Mouse (Mus musculus): ENCODE data around the gene Zfp536. TPM values are rescaled to one million over a fixed set of nuclear protein-coding genes. Genes with fewer than 3 reads are reported as not detected.

Gene Zfp536
- polyA plus RNA-seq (2015; fragmentation: Nextera tagmentation; extraction: Ambion mirVana): 8.1 and 8.2 TPM in 2 replicates

- H3K9me3 ChIP-seq: no peaks in the 10 kb centered on the region
- H3K4me2 ChIP-seq: peak within 1 kb of the TSS; percentile 96
- H3K27ac ChIP-seq: no peak within 1 kb of the TSS
- H3K27me3 ChIP-seq: peaks cover 77% of the 10 kb centered on the region
- WGBS: 2% methylated on average over 27 of the region's 27 CpGs
- ATAC-seq (ENCODE audit: insufficient number of reproducible peaks, low FRiP score, low TSS enrichment, low read depth): no peak
- peak within 1 kb of the TSS; percentile 54 for H3K4me3 ChIP-seq
- H3K4me1 ChIP-seq: peaks cover 44% of the 10 kb centered on the region
- H3K36me3 ChIP-seq: no peaks in the 10 kb centered on the region
- no peak within 1 kb of the TSS for H3K9ac ChIP-seq
Observed at GRCm38 (mm10) chr7:37773312-37773702, at the start of gene Zfp536. Zfp536 (minus strand) TSS chr7:37773641.

GRCm38 (mm10) chr7:37820670-37821301 lies 47.3 kb upstream of the Zfp536 start:
- no peak overlapping the region for H3K9ac ChIP-seq
- H3K9me3 ChIP-seq: no peaks in the 10 kb centered on the region
- no peak overlapping the region for H3K4me3 ChIP-seq
- H3K4me2 ChIP-seq: no peak overlapping the region
- H3K36me3 ChIP-seq: no peaks in the 10 kb centered on the region
- H3K27me3 ChIP-seq: no peaks in the 10 kb centered on the region
- WGBS: 76% methylated on average over 11 of the region's 11 CpGs
- ATAC-seq (ENCODE audit: insufficient number of reproducible peaks, low FRiP score, low TSS enrichment, low read depth): no peak
- no peaks in the 10 kb centered on the region for H3K4me1 ChIP-seq
- H3K27ac ChIP-seq: no peak overlapping the region

- no peak for ATAC-seq (ENCODE audit: insufficient number of reproducible peaks, low FRiP score, low TSS enrichment, low read depth)
- no peaks in the 10 kb centered on the region for H3K27me3 ChIP-seq
- H3K9ac ChIP-seq: no peak overlapping the region
- no peaks in the 10 kb centered on the region for H3K36me3 ChIP-seq
- 83% methylated on average over 8 of the region's 8 CpGs for WGBS
- H3K4me2 ChIP-seq: no peak overlapping the region
- peaks cover 7% of the 10 kb centered on the region; the same call in 1 of the 2 replicates for H3K4me1 ChIP-seq
- H3K27ac ChIP-seq: no peak overlapping the region
- no peak overlapping the region for H3K4me3 ChIP-seq
- H3K9me3 ChIP-seq: no peaks in the 10 kb centered on the region
Observed at GRCm38 (mm10) chr7:37818631-37819340, 45.3 kb upstream of the Zfp536 start.

- WGBS: 91% methylated on average over 7 of the region's 7 CpGs
Observed at GRCm38 (mm10) chr7:37816901-37817300, 43.5 kb upstream of the Zfp536 start.

GRCm38 (mm10) chr7:37814844-37815406 lies 41.5 kb upstream of the Zfp536 start:
- H3K27ac ChIP-seq: no peak overlapping the region
- H3K9me3 ChIP-seq: no peaks in the 10 kb centered on the region
- no peak overlapping the region for H3K9ac ChIP-seq
- no peak overlapping the region for H3K4me2 ChIP-seq
- no peak for ATAC-seq (ENCODE audit: insufficient number of reproducible peaks, low FRiP score, low TSS enrichment, low read depth)
- WGBS: 51% methylated on average over 8 of the region's 8 CpGs
- H3K36me3 ChIP-seq: no peaks in the 10 kb centered on the region
- 0 out of 2 replicates have a peak, but pooled peaks cover 3% of the 10 kb centered on the region for H3K27me3 ChIP-seq
- H3K4me1 ChIP-seq: peaks cover 7% of the 10 kb centered on the region; the same call in 1 of the 2 replicates
- no peak overlapping the region for H3K4me3 ChIP-seq

More at GRCm38 (mm10) chr7:37816901-37817300, 43.5 kb upstream of the Zfp536 start:
- Histone ChIP-seq H3K36me3 (no peaks in the 10 kb centered on the region), H3K27me3 (0 out of 2 replicates have a peak, but pooled peaks cover 3% of the 10 kb centered on the region), H3K27ac (no peak overlapping the region), H3K9ac (no peak overlapping the region), H3K4me3 (no peak overlapping the region), H3K4me2 (no peak overlapping the region), H3K9me3 (no peaks in the 10 kb centered on the region), H3K4me1 (peaks cover 7% of the 10 kb centered on the region; the same call in 1 of the 2 replicates)
- ATAC-seq (ENCODE audit: insufficient number of reproducible peaks, low FRiP score, low TSS enrichment, low read depth): no peak

- no peaks in the 10 kb centered on the region for H3K36me3 ChIP-seq
- H3K27me3 ChIP-seq: 0 out of 2 replicates have a peak, but pooled peaks cover 3% of the 10 kb centered on the region
- H3K27ac ChIP-seq: no peak overlapping the region
- H3K9ac ChIP-seq: no peak overlapping the region
- H3K9me3 ChIP-seq: no peaks in the 10 kb centered on the region
- no peak for ATAC-seq (ENCODE audit: insufficient number of reproducible peaks, low FRiP score, low TSS enrichment, low read depth)
- H3K4me2 ChIP-seq: no peak overlapping the region
- peaks cover 7% of the 10 kb centered on the region; the same call in 1 of the 2 replicates for H3K4me1 ChIP-seq
- WGBS: 68% methylated on average over 10 of the region's 10 CpGs
- H3K4me3 ChIP-seq: no peak overlapping the region
Observed at GRCm38 (mm10) chr7:37813676-37814075, 40.2 kb upstream of the Zfp536 start.

- H3K36me3 ChIP-seq: no peaks in the 10 kb centered on the region
- H3K27ac ChIP-seq: no peak overlapping the region
- WGBS: 91% methylated on average over 5 of the region's 5 CpGs
- H3K4me2 ChIP-seq: no peak overlapping the region
- no peak overlapping the region for H3K4me3 ChIP-seq
- H3K27me3 ChIP-seq: 0 out of 2 replicates have a peak, but pooled peaks cover 3% of the 10 kb centered on the region
- no peaks in the 10 kb centered on the region for H3K9me3 ChIP-seq
- ATAC-seq (ENCODE audit: insufficient number of reproducible peaks, low FRiP score, low TSS enrichment, low read depth): no peak
- H3K9ac ChIP-seq: no peak overlapping the region
- peaks cover 2% of the 10 kb centered on the region; the same call in 1 of the 2 replicates for H3K4me1 ChIP-seq
Observed at GRCm38 (mm10) chr7:37809908-37810307, 36.5 kb upstream of the Zfp536 start.

GRCm38 (mm10) chr7:37809001-37809400 lies 35.6 kb upstream of the Zfp536 start:
- Histone ChIP-seq H3K27me3 (0 out of 2 replicates have a peak, but pooled peaks cover 3% of the 10 kb centered on the region), H3K4me2 (no peak overlapping the region), H3K4me1 (no peaks in the 10 kb centered on the region), H3K27ac (no peak overlapping the region), H3K36me3 (no peaks in the 10 kb centered on the region), H3K4me3 (no peak overlapping the region), H3K9me3 (no peaks in the 10 kb centered on the region), H3K9ac (no peak overlapping the region)
- WGBS: 88% methylated on average over 4 of the region's 4 CpGs
- no peak for ATAC-seq (ENCODE audit: insufficient number of reproducible peaks, low FRiP score, low TSS enrichment, low read depth)

- 35% methylated on average over 3 of the region's 3 CpGs for WGBS
- ATAC-seq (ENCODE audit: insufficient number of reproducible peaks, low FRiP score, low TSS enrichment, low read depth): no peak
- H3K27me3 ChIP-seq: no peaks in the 10 kb centered on the region
- H3K9ac ChIP-seq: no peak overlapping the region
- H3K4me2 ChIP-seq: no peak overlapping the region
- no peak overlapping the region for H3K27ac ChIP-seq
- H3K4me3 ChIP-seq: no peak overlapping the region
- no peaks in the 10 kb centered on the region for H3K36me3 ChIP-seq
- H3K4me1 ChIP-seq: no peaks in the 10 kb centered on the region
- H3K9me3 ChIP-seq: no peaks in the 10 kb centered on the region
Observed at GRCm38 (mm10) chr7:37801160-37801559, 27.7 kb upstream of the Zfp536 start.

- peaks cover 9% of the 10 kb centered on the region for H3K4me1 ChIP-seq
- 57% methylated on average over 4 of the region's 4 CpGs for WGBS
- no peaks in the 10 kb centered on the region for H3K9me3 ChIP-seq
- no peak overlapping the region for H3K27ac ChIP-seq
- no peaks in the 10 kb centered on the region for H3K36me3 ChIP-seq
- H3K9ac ChIP-seq: no peak overlapping the region
- no peak overlapping the region for H3K4me3 ChIP-seq
- H3K4me2 ChIP-seq: no peak overlapping the region
- no peak for ATAC-seq (ENCODE audit: insufficient number of reproducible peaks, low FRiP score, low TSS enrichment, low read depth)
- H3K27me3 ChIP-seq: no peaks in the 10 kb centered on the region
Observed at GRCm38 (mm10) chr7:37788721-37789120, 15.3 kb upstream of the Zfp536 start.

- ATAC-seq (ENCODE audit: insufficient number of reproducible peaks, low FRiP score, low TSS enrichment, low read depth): no peak
- H3K9me3 ChIP-seq: no peaks in the 10 kb centered on the region
- no peak overlapping the region for H3K27ac ChIP-seq
- no peak overlapping the region for H3K9ac ChIP-seq
- H3K4me2 ChIP-seq: no peak overlapping the region
- 4% methylated on average over 15 of the region's 15 CpGs for WGBS
- peaks cover 55% of the 10 kb centered on the region for H3K27me3 ChIP-seq
- peaks cover 24% of the 10 kb centered on the region for H3K4me1 ChIP-seq
- H3K4me3 ChIP-seq: no peak overlapping the region
- H3K36me3 ChIP-seq: no peaks in the 10 kb centered on the region
Observed at GRCm38 (mm10) chr7:37775502-37775901, 2.1 kb upstream of the Zfp536 start.

GRCm38 (mm10) chr7:37774463-37774970 lies 1.1 kb upstream of the Zfp536 start:
- peaks cover 32% of the 10 kb centered on the region for H3K4me1 ChIP-seq
- no peaks in the 10 kb centered on the region for H3K36me3 ChIP-seq
- no peaks in the 10 kb centered on the region for H3K9me3 ChIP-seq
- no peak overlapping the region for H3K9ac ChIP-seq
- H3K27ac ChIP-seq: no peak overlapping the region
- WGBS: 48% methylated on average over 11 of the region's 11 CpGs
- no peak overlapping the region for H3K4me3 ChIP-seq
- peaks cover 65% of the 10 kb centered on the region for H3K27me3 ChIP-seq
- no peak overlapping the region for H3K4me2 ChIP-seq
- ATAC-seq (ENCODE audit: insufficient number of reproducible peaks, low FRiP score, low TSS enrichment, low read depth): no peak

All from limb, embryonic 15.5 days (tissue).